Mouse (Mus musculus) heart, postnatal 0 days (tissue): ENCODE data around the gene Rab25.

Source experiments
- CTCF ChIP-seq: IDR thresholded peaks from 2 replicates; pipeline ENCODE4 v1.5.1; 2016; ENCODE audit warnings: antibody characterized with exemption, control low read depth, low read depth
- EP300 ChIP-seq: IDR thresholded peaks from 2 replicates; pipeline ENCODE4 v1.6.1; 2016; ENCODE audit warnings: antibody characterized with exemption, low read depth

DNA sequence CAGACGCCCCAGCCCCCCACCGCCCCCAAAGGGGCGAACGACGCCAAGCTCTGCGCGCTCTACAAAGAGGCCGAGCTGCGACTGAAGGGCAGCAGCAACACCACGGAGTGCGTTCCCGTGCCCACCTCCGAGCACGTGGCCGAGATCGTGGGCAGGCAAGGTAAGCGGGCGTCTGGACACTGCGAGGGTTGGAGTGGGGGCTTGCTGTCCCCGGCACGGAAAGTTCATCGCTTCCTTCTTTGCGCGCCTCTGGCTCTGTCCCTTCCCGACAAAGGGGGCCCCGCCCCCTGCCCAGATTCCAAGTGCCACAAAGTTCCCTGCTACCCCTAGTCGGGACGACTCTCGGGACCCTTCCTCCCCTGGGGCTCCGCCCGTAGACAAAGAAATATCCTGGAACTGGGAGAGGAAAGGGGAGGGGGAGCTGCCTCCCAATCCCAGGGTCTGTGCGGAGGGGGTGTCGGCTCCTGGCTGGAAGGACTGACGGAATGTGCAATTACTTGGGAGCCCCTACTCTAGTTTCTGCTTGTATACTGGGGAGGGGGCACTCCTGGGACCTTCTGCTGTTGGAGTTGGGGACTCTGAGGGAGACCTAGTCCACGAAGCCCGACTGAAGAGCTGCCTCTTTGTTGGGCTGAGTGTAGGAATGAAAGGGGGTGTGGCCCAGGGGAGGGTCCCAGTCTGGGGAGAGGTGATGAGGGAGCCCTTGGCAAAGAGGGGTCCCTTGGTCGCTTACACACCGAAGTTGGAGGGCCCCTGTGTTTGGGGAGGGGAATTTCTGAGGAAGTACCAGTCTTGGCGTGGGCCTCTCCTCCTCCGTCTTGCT, 15.2 kb downstream of the Rab25 start:
- no peak for TF ChIP-seq CTCF
- no peak for TF ChIP-seq EP300
